Mouse (Mus musculus): Measurements from ENCODE around the gene Cd2ap.
"Not testable (repeated sequence)": the region's sequence is repeated elsewhere in the genome, so short reads cannot be mapped to it uniquely, and the experiment has no call there.

Cd2ap gene

GRCm38 (mm10) chr17:42876001-42876903, at the start of gene Cd2ap:
Gene Cd2ap, minus strand, starts transcription at chr17:42876665.
- DNase-seq, result peak; percentile 99

- no peak for DNase-seq
Observed at GRCm38 (mm10) chr17:42924731-42925130, 48.3 kb upstream of the Cd2ap start.

GRCm38 (mm10) chr17:42918810-42919209, 42.3 kb upstream of the Cd2ap start:
- no peak for DNase-seq

GRCm38 (mm10) chr17:42914726-42915125, 38.3 kb upstream of the Cd2ap start:
- no peak for DNase-seq

- no peak for DNase-seq
Observed at GRCm38 (mm10) chr17:42912193-42912592, 35.7 kb upstream of the Cd2ap start.

GRCm38 (mm10) chr17:42910476-42910875, 34.0 kb upstream of the Cd2ap start:
- no peak for DNase-seq

- DNase-seq, result peak; percentile 45
Observed at GRCm38 (mm10) chr17:42909376-42909775, 32.9 kb upstream of the Cd2ap start.

- peak; percentile 81 for DNase-seq
Observed at GRCm38 (mm10) chr17:42908744-42909370, 32.4 kb upstream of the Cd2ap start.

- peak; percentile 32 for DNase-seq
Observed at GRCm38 (mm10) chr17:42908136-42908535, 31.7 kb upstream of the Cd2ap start.

GRCm38 (mm10) chr17:42906456-42906855, 30.0 kb upstream of the Cd2ap start:
- not testable (repeated sequence) for DNase-seq

- DNase-seq, result no peak
Observed at GRCm38 (mm10) chr17:42905919-42906318, 29.5 kb upstream of the Cd2ap start.

- no peak for DNase-seq
Observed at GRCm38 (mm10) chr17:42900795-42901194, 24.3 kb upstream of the Cd2ap start.

GRCm38 (mm10) chr17:42887282-42887707, 10.8 kb upstream of the Cd2ap start:
- DNase-seq, result no peak

GRCm38 (mm10) chr17:42885091-42885501, 8.6 kb upstream of the Cd2ap start:
- no peak for DNase-seq

GRCm38 (mm10) chr17:42884382-42884781, 7.9 kb upstream of the Cd2ap start:
- DNase-seq, result no peak

- DNase-seq, result no peak
Observed at GRCm38 (mm10) chr17:42883769-42884168, 7.3 kb upstream of the Cd2ap start.

GRCm38 (mm10) chr17:42883315-42883714, 6.8 kb upstream of the Cd2ap start:
- DNase-seq, result no peak

GRCm38 (mm10) chr17:42882873-42883272, 6.4 kb upstream of the Cd2ap start:
- DNase-seq, result no peak

GRCm38 (mm10) chr17:42876904-42877425, 500 bp upstream of the Cd2ap start:
- DNase-seq, result no peak

GRCm38 (mm10) chr17:42875571-42876000, 879 bp downstream of the Cd2ap start:
- peak; percentile 58 for DNase-seq

GRCm38 (mm10) chr17:42875015-42875414, 1.4 kb downstream of the Cd2ap start:
- no peak for DNase-seq

- DNase-seq, result peak; percentile 31
Observed at GRCm38 (mm10) chr17:42870465-42870864, 6.0 kb downstream of the Cd2ap start.

- DNase-seq, result no peak
Observed at GRCm38 (mm10) chr17:42863186-42863585, 13.3 kb downstream of the Cd2ap start.

- DNase-seq, result no peak
Observed at GRCm38 (mm10) chr17:42860370-42860769, 16.1 kb downstream of the Cd2ap start.
